Mouse (Mus musculus) frontal cortex, adult (tissue): ENCODE measurements around the gene Syt9.
"Not testable (repeated sequence)": the region's sequence is repeated elsewhere in the genome, so short reads cannot be mapped to it uniquely, and the experiment has no call there.

Source experiments
- ATAC-seq: cut with Nextera tagmentation; 2 replicates; pipeline ENCODE4 v1.9.2; 2017; ENCODE audit warnings: mild to moderate bottlenecking, moderate library complexity, mixed read lengths; ENCODE audit not compliant: low TSS enrichment

Syt9 gene

GRCm38 (mm10) chr7:107461167-107461566, 90.6 kb downstream of the Syt9 start:
- ATAC-seq = no peak

- no peak for ATAC-seq
Observed at GRCm38 (mm10) chr7:107461699-107462440, 91.3 kb downstream of the Syt9 start.

- ATAC-seq = no peak
Observed at GRCm38 (mm10) chr7:107462962-107463361, 92.4 kb downstream of the Syt9 start.

- no peak for ATAC-seq
Observed at GRCm38 (mm10) chr7:107465081-107465480, 94.6 kb downstream of the Syt9 start.

- no peak for ATAC-seq
Observed at GRCm38 (mm10) chr7:107478979-107479965, 108.7 kb downstream of the Syt9 start.

GRCm38 (mm10) chr7:107485709-107486108, 115.2 kb downstream of the Syt9 start:
- not testable (repeated sequence) for ATAC-seq

GRCm38 (mm10) chr7:107495428-107495827, 124.9 kb downstream of the Syt9 start:
- no peak for ATAC-seq

GRCm38 (mm10) chr7:107496923-107497322, 126.4 kb downstream of the Syt9 start:
- 0 out of 2 replicates have a peak, but pooled peaks have one; percentile 34 for ATAC-seq

GRCm38 (mm10) chr7:107500641-107501040, 130.1 kb downstream of the Syt9 start:
- no peak for ATAC-seq

GRCm38 (mm10) chr7:107504761-107505712, 134.5 kb downstream of the Syt9 start:
- peak; percentile 67 for ATAC-seq

GRCm38 (mm10) chr7:107507920-107508319, 137.4 kb downstream of the Syt9 start:
- no peak for ATAC-seq

GRCm38 (mm10) chr7:107509740-107510139, 139.2 kb downstream of the Syt9 start:
- ATAC-seq = no peak

- ATAC-seq = no peak
Observed at GRCm38 (mm10) chr7:107516704-107517410, 146.3 kb downstream of the Syt9 start.

GRCm38 (mm10) chr7:107519256-107520025, 148.9 kb downstream of the Syt9 start:
- ATAC-seq = no peak

- no peak for ATAC-seq
Observed at GRCm38 (mm10) chr7:107521411-107521810, 150.9 kb downstream of the Syt9 start.

GRCm38 (mm10) chr7:107526299-107526698, 155.8 kb downstream of the Syt9 start:
- peak; percentile 83; the same call in 1 of the 2 replicates for ATAC-seq

GRCm38 (mm10) chr7:107528169-107528772, 157.7 kb downstream of the Syt9 start:
- no peak for ATAC-seq

- ATAC-seq = no peak
Observed at GRCm38 (mm10) chr7:107529364-107529763, 158.8 kb downstream of the Syt9 start.

GRCm38 (mm10) chr7:107535311-107535710, 164.8 kb downstream of the Syt9 start:
- no peak for ATAC-seq

- no peak for ATAC-seq
Observed at GRCm38 (mm10) chr7:107536516-107536915, 166.0 kb downstream of the Syt9 start.
